Mouse (Mus musculus): ENCODE measurements at regions not wholly inside any gene's neighbourhood (a gene's known extent, or its start where the extent isn't known, plus 50 kb on each side); places are given as distances from the start of the nearest gene placed in this dataset.
A peak's percentile ranks its signal among the peaks of the same experiment; 100 is the strongest.

DNA sequence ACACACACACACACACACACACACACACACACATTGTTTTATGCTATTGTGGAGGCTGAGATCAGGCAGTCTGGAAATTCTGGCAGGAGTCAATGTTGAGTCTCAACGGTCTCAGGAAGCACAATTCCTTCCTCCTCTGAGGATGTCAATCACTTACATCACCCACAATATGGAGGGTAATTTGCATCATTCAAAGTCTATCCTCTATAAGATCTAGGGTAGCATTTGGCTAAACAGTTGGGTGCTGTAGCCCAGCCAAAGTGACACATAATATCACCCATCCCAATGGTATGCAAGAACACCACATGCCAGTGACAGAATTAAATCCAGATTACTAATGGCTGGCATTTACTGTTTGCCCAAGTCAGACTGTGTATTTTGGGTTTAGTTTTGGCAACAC is 252.1 kb downstream of the Rnf144b start:
- intact Hi-C loops (cut with DNase I), result no loop called here
- no peak for DNase-seq (ENCODE audit: low spot score in 2 of 2)

DNA sequence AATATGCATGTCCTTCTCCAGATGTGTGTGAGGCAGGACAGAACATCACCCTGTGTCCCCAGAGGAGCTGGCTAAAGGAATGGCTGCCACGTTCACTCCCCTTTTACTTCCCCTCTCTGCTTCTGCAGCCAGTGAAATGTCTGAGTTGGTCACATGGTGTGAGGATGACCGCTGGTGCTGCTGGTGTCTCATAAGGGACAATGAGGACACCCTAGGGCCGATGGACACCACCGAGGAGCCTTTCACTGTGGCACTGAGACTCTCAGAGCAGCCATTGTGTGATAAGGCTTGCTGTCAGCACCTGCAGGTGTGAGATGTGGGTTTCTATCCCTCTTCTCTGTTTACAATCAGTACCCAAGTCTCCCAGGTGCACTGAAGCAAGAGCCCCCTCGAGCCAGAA is 268.6 kb downstream of the Rnf144b start:
- DNase-seq (ENCODE audit: low spot score in 2 of 2), result no peak
- intact Hi-C loops (cut with DNase I), result no loop called here

DNA sequence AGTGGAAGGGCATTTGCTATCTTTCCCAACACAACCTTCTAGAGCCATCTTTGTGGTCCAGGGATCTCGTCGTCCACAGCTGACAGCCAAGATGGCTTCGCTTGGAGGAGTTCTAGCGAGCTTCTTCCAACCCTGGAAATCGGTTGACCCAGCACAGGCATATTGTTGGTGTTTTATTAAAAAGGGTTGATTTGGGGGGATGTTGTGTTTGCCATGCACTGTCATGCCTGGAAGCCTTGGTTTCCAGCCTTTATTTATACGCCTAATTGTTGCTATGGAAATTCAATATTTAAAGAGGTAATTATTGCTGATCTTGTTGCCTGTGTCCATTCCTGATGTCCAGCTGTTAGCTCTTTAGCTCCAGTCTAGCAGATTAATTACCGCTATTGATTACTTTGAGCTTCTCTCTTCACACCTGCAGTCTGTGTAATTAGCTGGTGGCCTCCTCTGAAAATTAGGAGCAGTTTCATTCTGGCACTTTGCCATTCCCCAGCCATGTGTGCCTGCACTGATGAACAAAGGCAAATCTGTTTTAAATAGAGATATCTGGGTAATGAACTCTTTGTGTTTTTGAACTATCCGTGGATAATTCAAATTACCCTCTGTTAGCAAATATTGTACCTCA is 275.4 kb downstream of the Rnf144b start:
- intact Hi-C loops (cut with DNase I), result no loop called here

DNA sequence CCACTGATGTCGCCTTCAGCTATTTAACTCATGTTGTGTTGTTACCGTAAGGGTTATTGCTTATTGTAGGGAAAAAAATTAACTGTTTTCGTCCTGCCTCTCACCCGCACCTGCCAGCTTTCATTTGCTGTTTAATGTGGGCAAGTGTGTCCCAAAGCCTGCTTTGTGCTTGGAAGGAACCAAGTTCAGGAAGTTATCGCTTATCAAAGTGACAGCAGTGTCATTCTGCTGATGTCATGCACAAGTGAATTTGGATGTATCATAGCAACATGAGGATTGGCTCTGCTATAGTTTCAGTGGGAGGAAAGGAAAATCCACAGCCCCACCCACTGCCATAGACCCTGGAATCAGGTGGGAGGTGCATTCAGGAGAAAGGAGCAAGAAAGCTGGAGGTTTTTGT is 276.5 kb downstream of the Rnf144b start:
- no peak for DNase-seq (ENCODE audit: low spot score in 2 of 2)
- intact Hi-C loops (cut with DNase I), result no loop called here

More for the DNA sequence above, 275.4 kb downstream of the Rnf144b start:
- DNase-seq (ENCODE audit: low spot score in 2 of 2), result no peak

DNA sequence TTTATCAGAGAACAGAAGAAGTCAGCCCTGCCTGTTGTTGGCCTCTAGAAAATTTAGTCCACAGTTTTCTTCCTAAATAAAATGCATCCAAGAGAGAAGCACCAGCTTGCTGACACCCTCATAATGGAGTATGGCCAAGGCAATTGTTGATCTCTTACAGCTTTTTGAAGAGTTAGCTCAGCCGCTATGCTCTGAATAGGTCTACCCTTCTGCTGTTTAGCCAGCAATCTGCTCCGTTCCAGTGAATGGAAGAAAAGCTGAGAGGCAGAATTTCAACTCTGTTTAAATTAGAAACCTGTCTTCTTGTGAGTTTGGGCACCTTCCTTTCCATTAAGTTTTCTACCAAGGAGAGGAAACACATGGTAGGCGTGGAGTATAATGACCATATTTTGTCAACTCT is 290.8 kb downstream of the Rnf144b start:
- peak; percentile 11 to 81 for DNase-seq (ENCODE audit: low spot score in 2 of 2)
- intact Hi-C loops (cut with DNase I), result no loop called here

- intact Hi-C loops (cut with DNase I), result no loop called here
- peak; percentile 36 to 53 for DNase-seq (ENCODE audit: low spot score in 2 of 2)
Measured at GRCm38 (mm10) chr13:47413940-47414339, 291.5 kb downstream of the Rnf144b start.

GRCm38 (mm10) chr13:47429856-47430365 is 307.5 kb downstream of the Rnf144b start:
- intact Hi-C loops (cut with DNase I), result no loop called here
- no peak for DNase-seq (ENCODE audit: low spot score in 2 of 2)

- no peak for DNase-seq (ENCODE audit: low spot score in 2 of 2)
- intact Hi-C loops (cut with DNase I), result no loop called here
Measured at GRCm38 (mm10) chr13:47430409-47430808, 308.0 kb downstream of the Rnf144b start.

DNA sequence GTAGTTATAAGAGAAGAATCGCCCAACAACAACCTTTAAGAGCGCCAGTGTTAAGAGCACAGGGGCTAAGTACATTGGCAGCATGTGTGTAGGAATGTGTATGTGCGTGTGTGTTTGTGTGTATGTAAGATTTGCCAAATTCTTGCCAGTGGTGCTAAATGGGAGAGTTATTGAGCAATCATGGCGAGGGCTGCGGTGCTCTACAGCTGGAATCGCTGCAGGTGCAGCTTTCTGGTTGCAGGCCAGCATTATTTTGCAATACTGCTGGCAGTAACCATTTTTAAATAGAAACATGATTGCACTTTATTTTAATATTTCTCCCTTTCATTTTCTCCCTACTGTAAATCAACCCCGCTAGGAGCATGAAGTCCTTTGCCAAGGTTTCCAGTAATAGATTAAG is 313.2 kb downstream of the Rnf144b start:
- intact Hi-C loops (cut with DNase I), result no loop called here
- DNase-seq (ENCODE audit: low spot score in 2 of 2), result no peak

- intact Hi-C loops (cut with DNase I), result no loop called here
- DNase-seq (ENCODE audit: low spot score in 2 of 2), result no peak
Measured at GRCm38 (mm10) chr13:47444876-47445275, 322.4 kb downstream of the Rnf144b start.

DNA sequence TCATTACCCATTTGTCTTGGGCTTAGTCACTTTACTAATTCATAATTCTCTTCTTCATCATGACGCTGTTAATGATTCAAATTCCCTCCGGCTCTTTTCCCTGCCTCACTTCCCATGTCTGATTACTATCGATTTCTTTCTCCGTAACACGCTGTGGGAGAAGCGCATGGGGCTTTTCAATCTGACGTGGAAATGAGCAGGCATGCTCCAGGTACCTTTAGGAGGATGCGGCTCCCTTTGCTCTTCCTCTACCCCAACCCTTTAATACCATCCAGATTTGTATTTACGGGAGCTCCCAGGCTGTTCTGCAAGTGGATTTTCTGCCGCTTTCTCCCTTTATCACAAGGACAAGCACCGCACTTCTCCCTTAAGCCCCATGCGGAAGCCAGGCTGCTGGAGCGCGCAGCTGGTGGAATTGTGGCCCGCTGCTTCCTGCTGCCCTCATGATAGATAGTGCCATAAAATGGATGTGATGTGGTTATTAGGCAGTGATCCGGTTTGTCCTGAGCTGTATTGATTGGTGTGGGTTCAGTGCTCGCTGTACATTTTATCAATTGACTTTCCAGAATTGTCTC is 329.8 kb downstream of the Rnf144b start:
- intact Hi-C loops (cut with DNase I), result no loop called here
- DNase-seq (ENCODE audit: low spot score in 2 of 2), result no peak

DNA sequence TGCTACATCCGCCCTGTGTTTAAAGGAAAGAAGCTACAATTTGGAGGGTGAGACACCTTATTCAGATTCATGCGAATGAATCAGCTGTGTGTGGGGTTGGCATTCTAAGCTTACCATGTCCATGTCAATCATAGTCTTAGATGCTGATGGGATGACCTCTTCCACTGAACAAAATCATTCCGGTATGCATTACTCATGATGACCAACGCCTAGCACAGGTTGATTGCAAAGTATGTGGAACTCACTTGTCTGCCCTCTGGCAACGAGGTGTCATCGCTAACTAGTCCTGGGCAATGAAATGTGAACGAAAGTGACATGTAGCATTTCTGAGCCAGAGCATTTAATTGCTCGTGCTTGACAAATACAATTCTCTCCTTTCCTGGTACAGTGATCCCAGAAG is 339.7 kb downstream of the Rnf144b start:
- intact Hi-C loops (cut with DNase I), result no loop called here
- DNase-seq (ENCODE audit: low spot score in 2 of 2), result no peak

DNA sequence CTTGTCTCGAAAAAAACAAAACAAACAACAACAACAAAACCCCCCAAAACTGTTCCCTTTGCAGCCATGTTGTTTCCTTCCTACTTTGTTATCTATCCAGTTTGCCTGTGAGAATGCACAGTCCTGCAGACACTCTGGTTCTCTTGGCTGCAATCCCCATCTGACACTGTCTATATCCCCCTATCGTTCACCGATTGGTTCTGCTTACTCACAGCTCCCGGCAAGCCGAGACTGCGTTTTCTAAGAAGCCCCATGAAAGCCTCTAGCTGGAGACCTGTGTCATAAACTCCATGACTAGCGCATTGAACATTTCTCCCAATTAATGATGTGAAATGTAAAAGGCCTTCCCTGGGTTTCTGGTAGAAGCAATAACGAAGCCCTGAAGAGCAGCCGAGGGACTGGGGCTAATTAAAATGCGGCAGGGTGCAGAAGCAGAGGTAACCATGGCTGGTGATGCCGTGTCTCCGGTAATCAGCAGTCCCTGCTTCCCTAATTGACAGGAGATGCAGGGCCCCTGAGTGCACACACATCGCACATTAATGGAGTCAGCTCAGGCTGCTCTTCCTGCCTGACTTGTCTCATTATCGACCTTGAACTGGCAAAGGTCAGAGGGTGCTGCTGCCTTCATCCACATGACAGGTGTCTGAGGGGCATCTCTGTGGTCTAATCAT is 349.2 kb downstream of the Rnf144b start:
- DNase-seq (ENCODE audit: low spot score in 2 of 2), result no peak
- intact Hi-C loops (cut with DNase I), result no loop called here

DNA sequence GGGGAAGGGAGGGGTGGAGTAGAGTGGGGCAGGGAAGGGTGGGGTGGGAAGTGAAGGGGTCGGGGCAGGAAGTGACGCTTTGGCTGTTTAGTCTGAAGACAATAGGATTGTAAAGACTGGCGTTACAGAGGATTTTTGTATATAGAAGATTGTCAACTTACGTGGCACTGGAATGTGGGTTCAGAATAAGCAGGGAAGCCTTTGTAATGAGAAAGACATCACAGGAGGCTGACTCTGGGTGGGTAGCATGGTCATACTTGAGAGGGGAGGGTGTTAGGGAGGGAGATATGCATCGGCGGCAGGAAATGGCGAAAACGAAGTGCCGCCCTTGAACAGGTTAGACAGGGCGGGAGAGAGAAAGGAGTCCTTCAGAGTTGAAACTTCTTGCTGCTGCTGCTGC is 357.7 kb downstream of the Rnf144b start:
- intact Hi-C loops (cut with DNase I), result no loop called here
- DNase-seq (ENCODE audit: low spot score in 2 of 2), result no peak

DNA sequence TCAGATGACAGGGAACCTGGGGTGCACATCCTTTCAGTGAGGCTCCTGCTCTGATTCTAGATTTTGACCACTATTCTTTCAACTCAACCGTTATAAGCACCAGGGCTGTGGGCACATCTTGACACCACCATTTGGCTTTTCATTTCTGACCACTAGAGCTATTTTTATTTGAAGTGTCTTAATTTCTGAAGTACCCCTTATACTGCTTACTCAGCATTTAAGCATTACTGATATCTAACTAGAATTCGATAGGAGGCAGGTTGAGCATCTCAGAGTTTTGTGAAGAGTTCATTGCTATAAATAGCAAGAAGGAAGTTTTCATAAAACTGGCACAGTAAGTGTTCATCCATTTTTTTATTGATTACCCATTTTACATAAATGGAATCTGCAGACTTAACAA is 362.4 kb downstream of the Rnf144b start:
- DNase-seq (ENCODE audit: low spot score in 2 of 2), result no peak
- intact Hi-C loops (cut with DNase I), result no loop called here

GRCm38 (mm10) chr13:47486111-47486510 is 363.7 kb downstream of the Rnf144b start:
- intact Hi-C loops (cut with DNase I), result no loop called here
- DNase-seq (ENCODE audit: low spot score in 2 of 2), result no peak

DNA sequence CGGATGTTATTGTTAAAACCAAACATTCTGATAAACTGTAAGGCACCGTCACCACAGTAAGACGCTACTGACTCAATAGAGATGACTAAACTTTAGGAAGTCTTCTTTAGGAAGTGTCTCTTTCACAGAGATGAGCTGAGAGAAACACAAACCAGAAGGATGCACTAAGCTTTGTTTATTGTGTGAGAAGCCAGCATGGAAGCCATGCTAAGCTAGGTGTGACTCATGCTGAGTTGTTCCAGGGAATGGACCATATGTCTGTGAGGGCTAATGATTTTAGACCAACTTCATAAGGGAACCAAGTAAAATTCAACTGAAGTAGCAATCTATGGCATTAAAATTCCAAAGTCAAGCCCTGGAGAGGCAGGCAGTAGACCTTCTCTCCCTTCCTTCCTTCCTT is 364.2 kb downstream of the Rnf144b start:
- peak in 1 of 2 experiments; percentile 47 for DNase-seq (ENCODE audit: low spot score in 2 of 2)
- intact Hi-C loops (cut with DNase I), result no loop called here

GRCm38 (mm10) chr13:47505380-47505955 is 383.0 kb downstream of the Rnf144b start:
- intact Hi-C loops (cut with DNase I), result no loop called here
- no peak for DNase-seq (ENCODE audit: low spot score in 2 of 2)

GRCm38 (mm10) chr13:47532935-47533334 is 410.5 kb downstream of the Rnf144b start:
- DNase-seq (ENCODE audit: low spot score in 2 of 2), result no peak
- intact Hi-C loops (cut with DNase I), result no loop called here

DNA sequence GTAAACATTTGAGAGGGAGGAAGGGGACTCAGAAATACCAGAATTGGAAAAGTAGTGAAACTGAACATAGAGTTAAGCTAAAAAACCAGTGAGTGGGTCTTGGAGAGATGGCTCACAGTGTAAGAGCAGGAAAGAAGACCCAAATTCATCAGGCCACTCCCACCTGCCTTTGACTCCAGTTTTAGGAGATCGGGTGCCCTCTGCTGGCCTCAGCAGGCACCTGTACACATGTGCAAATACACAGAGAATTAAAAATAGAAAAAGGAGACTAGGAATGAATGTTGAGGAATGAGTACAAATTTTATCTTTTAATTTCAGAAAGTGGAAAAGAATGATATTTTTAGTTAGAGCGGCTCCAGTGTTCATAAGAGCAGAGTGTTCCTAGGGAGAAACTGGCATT is 414.7 kb downstream of the Rnf144b start:
- intact Hi-C loops (cut with DNase I), result no loop called here

DNA sequence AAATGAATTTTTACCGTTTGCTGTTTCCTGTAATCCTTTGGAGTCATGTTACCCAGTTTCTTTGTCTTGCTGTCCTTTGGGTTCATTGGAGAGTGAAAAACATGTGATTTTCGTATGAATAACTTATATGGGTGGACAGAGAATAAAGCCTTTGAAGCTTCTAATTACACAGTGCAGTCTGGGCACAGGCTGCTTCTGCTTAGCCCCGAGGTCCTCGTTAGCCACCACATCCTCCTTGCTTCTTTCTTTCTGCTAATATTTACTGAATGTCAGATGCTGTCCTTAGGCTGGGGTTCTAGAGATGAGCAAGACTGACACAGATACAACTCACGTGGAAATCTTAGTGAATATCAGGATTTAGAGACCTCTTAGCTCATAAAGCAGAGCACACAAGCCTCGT is 427.2 kb downstream of the Rnf144b start:
- intact Hi-C loops (cut with DNase I), result no loop called here
- DNase-seq (ENCODE audit: low spot score in 2 of 2), result no peak

More for the DNA sequence above, 414.7 kb downstream of the Rnf144b start:
- DNase-seq (ENCODE audit: low spot score in 2 of 2), result no peak

All from left cerebral cortex, postnatal 25 days (tissue).